Mouse (Mus musculus): ENCODE measurements around the gene Car5a. TPM values are rescaled to one million over a fixed set of nuclear protein-coding genes. Genes with fewer than 3 reads are reported as not detected.

Car5a gene
- polyA plus RNA-seq, 1 experiment from 2014 or later, result 0.18 TPM

DNA sequence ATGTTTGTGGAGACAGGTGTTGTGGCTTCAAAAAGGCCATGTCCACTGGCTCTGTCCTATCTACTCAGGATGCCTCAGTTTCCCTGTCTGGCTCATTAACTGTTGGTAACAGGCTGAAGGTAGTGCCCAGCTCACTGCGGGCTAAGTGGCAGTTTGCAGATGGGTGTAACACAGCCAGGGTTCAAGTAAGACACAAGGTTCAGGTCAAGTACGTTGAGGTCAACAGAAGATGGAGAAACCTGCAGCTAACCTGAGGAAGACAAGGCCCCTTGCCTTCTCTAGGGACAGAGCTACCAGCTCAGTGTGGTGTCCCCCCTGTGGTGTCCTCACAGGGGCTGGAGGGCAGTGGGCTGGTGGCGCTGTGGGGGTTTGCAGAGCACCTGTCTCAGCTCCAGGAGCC lies 65.0 kb downstream of the Car5a start:
- no peak overlapping the region for H3K9ac ChIP-seq

DNA sequence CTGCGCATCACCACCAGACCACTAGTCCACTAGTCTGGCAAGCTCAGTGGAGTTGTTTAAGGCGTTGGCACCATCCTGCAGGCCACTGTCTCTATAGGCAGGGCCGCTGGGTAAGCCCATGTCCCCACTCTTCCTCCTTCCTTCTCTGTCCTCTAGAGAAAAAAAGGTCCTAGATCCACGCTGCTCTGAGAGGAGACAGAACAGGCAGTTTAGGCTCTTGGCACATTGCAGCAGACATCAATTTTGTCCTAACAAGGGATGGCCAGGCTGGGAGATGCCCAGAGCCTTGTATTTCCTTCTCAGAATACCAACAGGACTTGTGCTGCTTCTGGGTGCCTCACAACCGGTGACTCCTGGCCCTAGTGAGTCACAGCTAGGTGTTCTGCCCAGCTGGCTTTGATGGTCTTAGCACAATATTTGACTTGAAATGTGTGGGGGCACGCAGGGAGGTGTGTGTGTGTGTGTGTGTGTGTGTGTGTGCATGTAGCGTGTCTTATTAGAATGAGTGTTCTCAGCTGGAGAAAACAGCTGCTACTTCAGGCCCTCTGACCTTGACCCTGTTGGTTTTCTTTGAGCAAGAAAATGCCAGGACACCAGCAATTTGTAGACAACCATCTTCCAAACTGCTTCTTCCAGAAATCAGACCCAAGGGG lies 66.8 kb downstream of the Car5a start:
- Histone ChIP-seq H3K27me3 (no peaks in the 10 kb centered on the region), H3K4me1 (0 out of 2 replicates have a peak, but pooled peaks cover 3% of the 10 kb centered on the region), H3K4me2 (replicated peaks) (no peak overlapping the region), H3K4me3 (no peak overlapping the region), H3K27ac (no peak overlapping the region; the same call in 1 of the 2 replicates), H3K9me3 (replicated peaks) (no peaks in the 10 kb centered on the region), H3K9ac (no peak overlapping the region), H3K36me3 (0 out of 2 replicates have a peak, but pooled peaks cover 2% of the 10 kb centered on the region)
- WGBS, result 92% methylated on average over 7 of the region's 7 CpGs
- ATAC-seq (ENCODE audit: low FRiP score), result no peak

More for the DNA sequence above, 65.0 kb downstream of the Car5a start:
- no peak for ATAC-seq (ENCODE audit: low FRiP score)
- Histone ChIP-seq H3K27ac (no peak overlapping the region), H3K4me2 (replicated peaks) (no peak overlapping the region), H3K9me3 (replicated peaks) (no peaks in the 10 kb centered on the region), H3K4me3 (no peak overlapping the region), H3K27me3 (no peaks in the 10 kb centered on the region), H3K4me1 (no peaks in the 10 kb centered on the region), H3K36me3 (peaks cover 17% of the 10 kb centered on the region)
- 83% methylated on average over 3 of the region's 3 CpGs for WGBS

DNA sequence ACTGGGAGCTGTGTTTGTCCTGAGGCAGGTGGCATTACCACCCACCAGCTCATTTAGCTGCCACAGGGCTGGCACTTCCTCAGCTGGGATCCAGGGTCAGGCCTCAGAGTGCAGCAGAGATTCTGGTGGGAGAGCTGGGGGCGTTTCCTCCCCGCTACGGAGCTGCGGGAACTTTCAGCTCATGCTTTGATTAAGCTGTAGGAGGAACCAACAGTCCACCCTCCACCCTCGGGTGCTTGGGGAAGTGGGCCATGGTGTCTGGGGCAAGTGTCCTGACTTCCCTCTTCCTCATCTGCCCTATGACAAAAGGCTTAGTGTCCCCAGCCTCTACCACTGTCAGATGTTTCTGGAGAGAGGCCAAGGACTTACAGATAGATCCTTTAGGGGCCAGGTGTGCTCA lies 67.5 kb downstream of the Car5a start:
- Histone ChIP-seq H3K27me3 (no peaks in the 10 kb centered on the region), H3K9ac (no peak overlapping the region), H3K36me3 (0 out of 2 replicates have a peak, but pooled peaks cover 2% of the 10 kb centered on the region), H3K4me2 (replicated peaks) (no peak overlapping the region), H3K9me3 (replicated peaks) (no peaks in the 10 kb centered on the region), H3K4me1 (peaks cover 7% of the 10 kb centered on the region), H3K4me3 (no peak overlapping the region), H3K27ac (no peak overlapping the region)
- ATAC-seq (ENCODE audit: low FRiP score), result no peak
- WGBS, result 78% methylated on average over 5 of the region's 5 CpGs

DNA sequence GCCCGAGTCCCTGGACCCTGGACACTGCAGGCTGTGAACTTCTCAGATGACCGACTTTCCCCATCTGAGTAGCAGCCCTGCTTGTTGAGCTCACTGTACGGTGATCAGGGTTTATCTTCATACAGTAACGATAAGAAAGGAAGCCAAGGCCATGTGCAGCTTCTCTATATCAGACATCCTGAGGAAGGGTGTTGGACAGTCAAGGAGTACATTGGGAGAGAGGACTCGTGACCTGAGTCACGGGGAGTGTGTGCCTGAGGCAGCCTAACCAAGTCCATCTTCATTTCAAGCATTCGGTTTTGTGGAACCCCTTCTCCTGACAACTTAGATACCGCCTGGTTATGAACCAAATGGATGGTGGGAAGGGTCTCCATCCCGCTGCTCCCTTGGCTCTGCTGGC lies 69.2 kb downstream of the Car5a start:
- no peaks in the 10 kb centered on the region for H3K9me3 ChIP-seq (replicated peaks)
- H3K27me3 ChIP-seq, result no peaks in the 10 kb centered on the region
- no peak overlapping the region for H3K27ac ChIP-seq
- no peak overlapping the region for H3K4me2 ChIP-seq (replicated peaks)
- H3K4me3 ChIP-seq, result no peak overlapping the region
- no peak for ATAC-seq (ENCODE audit: low FRiP score)
- 92% methylated on average over 9 of the region's 9 CpGs for WGBS
- H3K36me3 ChIP-seq, result no peaks in the 10 kb centered on the region
- peaks cover 14% of the 10 kb centered on the region for H3K4me1 ChIP-seq
- no peak overlapping the region for H3K9ac ChIP-seq

DNA sequence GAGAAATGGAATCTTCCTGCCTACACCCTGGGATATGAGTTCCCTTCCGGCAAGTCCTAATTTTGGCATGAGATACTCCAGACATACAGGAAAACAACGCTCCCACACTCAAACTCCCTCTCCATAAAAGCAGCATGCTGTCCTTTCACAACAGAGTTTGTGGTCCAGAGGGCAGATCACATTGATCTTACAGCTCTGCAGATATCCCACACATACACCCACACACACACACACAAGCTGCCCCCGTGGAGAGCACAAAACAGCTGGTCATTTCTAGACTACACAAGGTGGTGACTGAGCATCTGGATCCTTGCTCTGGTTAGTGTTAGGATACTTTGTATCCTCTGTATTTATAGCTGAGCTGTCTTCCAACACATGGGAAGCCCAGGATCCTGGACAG lies 69.7 kb downstream of the Car5a start:
- Histone ChIP-seq H3K27ac (no peak overlapping the region), H3K4me3 (no peak overlapping the region), H3K4me2 (replicated peaks) (no peak overlapping the region), H3K9me3 (replicated peaks) (no peaks in the 10 kb centered on the region), H3K27me3 (no peaks in the 10 kb centered on the region), H3K9ac (no peak overlapping the region), H3K36me3 (no peaks in the 10 kb centered on the region), H3K4me1 (peaks cover 14% of the 10 kb centered on the region)
- no peak for ATAC-seq (ENCODE audit: low FRiP score)
- 77% methylated on average over 3 of the region's 3 CpGs for WGBS

DNA sequence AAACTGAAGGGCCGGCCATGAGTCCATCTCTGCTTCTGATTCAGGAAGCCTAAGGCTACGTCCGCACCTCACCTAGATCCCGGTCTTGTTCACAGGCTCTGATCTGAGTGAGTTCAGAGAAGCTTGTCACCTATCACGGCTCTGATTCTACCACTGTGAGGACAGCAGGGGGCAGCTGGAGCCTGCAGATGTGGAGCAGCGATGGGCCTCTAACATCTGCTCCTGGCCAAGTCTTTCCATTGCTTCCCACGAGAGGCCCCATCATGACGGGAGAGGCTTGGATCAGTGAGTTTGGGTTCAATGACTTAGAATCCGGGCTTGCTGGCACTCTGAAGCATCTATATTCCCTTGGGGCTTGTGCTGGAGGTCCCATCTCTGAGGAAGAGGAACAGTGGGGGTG lies 70.7 kb downstream of the Car5a start:
- WGBS, result 65% methylated on average over 9 of the region's 9 CpGs
- H3K4me1 ChIP-seq, result peaks cover 14% of the 10 kb centered on the region
- no peaks in the 10 kb centered on the region for H3K27me3 ChIP-seq
- H3K36me3 ChIP-seq, result no peaks in the 10 kb centered on the region
- H3K9me3 ChIP-seq (replicated peaks), result no peaks in the 10 kb centered on the region
- H3K4me3 ChIP-seq, result no peak overlapping the region
- H3K9ac ChIP-seq, result no peak overlapping the region
- no peak for ATAC-seq (ENCODE audit: low FRiP score)
- no peak overlapping the region for H3K4me2 ChIP-seq (replicated peaks)
- H3K27ac ChIP-seq, result no peak overlapping the region

DNA sequence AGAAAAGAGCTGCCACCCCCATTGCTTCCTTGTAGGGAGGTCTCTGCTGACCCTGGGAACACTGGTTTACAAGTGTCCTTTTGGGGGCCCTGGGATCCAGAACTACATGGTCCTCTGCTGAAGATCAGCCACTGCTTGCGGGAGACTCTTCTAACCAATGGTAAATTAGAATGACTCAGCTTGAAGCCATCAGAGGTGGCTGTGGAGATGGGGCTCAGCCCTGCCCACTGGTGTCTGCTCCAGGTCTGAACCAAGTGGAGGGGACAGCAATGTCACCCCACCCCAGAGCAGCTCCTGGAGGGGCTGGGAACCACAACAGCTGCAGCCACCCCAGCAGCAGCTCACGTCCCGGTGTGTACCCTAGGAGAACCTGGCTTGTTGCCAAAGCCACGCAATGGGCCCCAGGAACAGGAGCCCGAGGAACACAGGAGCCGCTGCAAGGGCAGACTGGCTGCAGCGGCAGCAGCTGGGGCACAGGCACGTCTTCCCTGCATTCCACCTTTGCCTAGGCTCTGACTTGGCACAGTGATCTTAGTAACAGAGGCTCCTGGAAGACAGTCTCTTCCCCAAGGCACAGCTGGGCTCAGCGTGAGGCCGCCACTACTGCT lies 72.8 kb downstream of the Car5a start:
- Histone ChIP-seq H3K4me3 (no peak overlapping the region), H3K4me1 (peaks cover 14% of the 10 kb centered on the region), H3K27ac (peak overlapping the region; percentile 52; the same call in 1 of the 2 replicates), H3K9ac (no peak overlapping the region), H3K9me3 (replicated peaks) (no peaks in the 10 kb centered on the region), H3K27me3 (no peaks in the 10 kb centered on the region), H3K36me3 (no peaks in the 10 kb centered on the region), H3K4me2 (replicated peaks) (no peak overlapping the region)
- 30% methylated on average over 10 of the region's 10 CpGs for WGBS
- no peak for ATAC-seq (ENCODE audit: low FRiP score)

DNA sequence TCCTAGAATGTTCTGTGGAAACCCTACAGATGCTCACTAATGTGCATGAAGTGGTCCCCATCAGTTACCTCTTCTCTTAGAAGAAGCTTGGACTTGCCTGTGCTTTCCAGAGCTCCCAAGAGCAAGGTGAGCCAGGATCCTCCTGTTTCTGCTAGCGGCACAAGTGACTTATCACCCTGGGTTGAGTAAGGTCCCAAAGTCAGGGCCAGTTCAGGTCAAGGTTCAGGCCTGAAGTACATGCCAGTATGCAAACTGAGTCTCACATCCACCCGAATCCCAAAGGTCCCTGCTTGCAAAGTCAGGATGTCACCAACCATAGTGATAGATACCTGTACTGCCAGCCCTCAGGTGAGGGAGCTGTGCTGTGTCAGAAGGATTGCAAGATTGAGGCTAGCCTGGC lies 74.5 kb downstream of the Car5a start:
- no peak overlapping the region for H3K4me2 ChIP-seq (replicated peaks)
- no peak overlapping the region for H3K4me3 ChIP-seq
- H3K27ac ChIP-seq, result no peak overlapping the region
- peaks cover 14% of the 10 kb centered on the region for H3K4me1 ChIP-seq
- H3K36me3 ChIP-seq, result no peaks in the 10 kb centered on the region
- ATAC-seq (ENCODE audit: low FRiP score), result no peak
- H3K9ac ChIP-seq, result no peak overlapping the region
- H3K27me3 ChIP-seq, result no peaks in the 10 kb centered on the region
- WGBS, result 87% methylated on average over 2 of the region's 2 CpGs
- no peaks in the 10 kb centered on the region for H3K9me3 ChIP-seq (replicated peaks)

DNA sequence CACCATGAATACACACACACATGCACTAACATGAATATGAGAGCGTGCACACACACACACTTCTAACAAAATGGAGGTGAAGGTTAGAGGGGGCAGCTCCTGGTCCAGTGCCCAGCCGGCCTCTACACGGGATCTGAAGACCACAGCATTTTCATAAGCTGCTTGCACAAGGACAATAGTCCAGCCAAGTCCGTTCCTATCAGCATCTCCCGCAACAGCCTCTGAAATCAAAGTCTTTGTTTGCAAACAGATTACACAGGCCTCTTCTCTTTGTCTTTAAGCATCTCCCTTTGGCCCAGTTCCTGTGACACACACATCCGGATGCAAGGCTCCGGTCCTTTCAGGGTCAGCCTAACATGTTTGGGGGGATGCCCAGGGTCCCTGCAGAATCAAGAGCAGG lies 75.8 kb downstream of the Car5a start:
- no peak for ATAC-seq (ENCODE audit: low FRiP score)
- Histone ChIP-seq H3K36me3 (no peaks in the 10 kb centered on the region), H3K9ac (no peak overlapping the region), H3K27ac (no peak overlapping the region), H3K27me3 (no peaks in the 10 kb centered on the region), H3K4me1 (peaks cover 12% of the 10 kb centered on the region), H3K4me2 (replicated peaks) (no peak overlapping the region), H3K4me3 (no peak overlapping the region), H3K9me3 (replicated peaks) (no peaks in the 10 kb centered on the region)
- WGBS, result 88% methylated on average over 7 of the region's 7 CpGs

DNA sequence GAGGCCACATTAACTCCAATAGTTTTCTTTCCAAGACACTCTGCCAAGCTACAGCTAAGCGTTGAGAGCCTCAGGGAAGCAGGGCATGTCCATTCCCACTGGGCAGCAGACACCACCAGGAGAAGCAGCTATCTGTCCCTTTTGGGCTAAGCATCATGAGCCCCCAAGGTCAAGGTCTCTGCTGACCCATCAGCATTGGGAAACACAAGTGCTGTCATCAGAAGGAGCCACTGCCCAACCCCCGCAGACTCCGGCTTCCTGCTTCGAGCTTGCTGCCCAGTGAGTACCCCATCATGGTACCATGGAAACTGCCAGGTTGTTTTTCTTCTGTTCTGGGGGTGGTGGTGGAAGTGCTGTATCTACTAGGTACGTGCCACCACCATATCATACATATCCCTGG lies 76.5 kb downstream of the Car5a start:
- peaks cover 12% of the 10 kb centered on the region for H3K4me1 ChIP-seq
- 91% methylated on average over 5 of the region's 5 CpGs for WGBS
- H3K4me2 ChIP-seq (replicated peaks), result no peak overlapping the region
- H3K9me3 ChIP-seq (replicated peaks), result no peaks in the 10 kb centered on the region
- no peaks in the 10 kb centered on the region for H3K27me3 ChIP-seq
- H3K9ac ChIP-seq, result no peak overlapping the region
- no peaks in the 10 kb centered on the region for H3K36me3 ChIP-seq
- H3K4me3 ChIP-seq, result no peak overlapping the region
- no peak for ATAC-seq (ENCODE audit: low FRiP score)
- no peak overlapping the region for H3K27ac ChIP-seq

Small RNAs within 50 kb of the gene (microRNA-seq; reads per million reads assigned to microRNA genes)
- gene Mir7237, result 0.81 reads per million

Other genes starting within 250 kb of the Car5a start
- gene Jph3, start 215.3 kb downstream of the Car5a start, polyA plus RNA-seq (2016; fragmentation: Nextera tagmentation; extraction: Ambion mirVana), result 47.7 and 50.9 TPM in 2 replicates
- 43.0 and 43.4 TPM in 2 replicates for gene Klhdc4, start 115.3 kb downstream of the Car5a start, polyA plus RNA-seq (2016; fragmentation: Nextera tagmentation; extraction: Ambion mirVana)
- gene Slc7a5, start 37.2 kb downstream of the Car5a start, polyA plus RNA-seq (2016; fragmentation: Nextera tagmentation; extraction: Ambion mirVana), result 29.4 and 33.2 TPM in 2 replicates
- 48.3 and 57.3 TPM in 2 replicates for gene Banp, start 4.8 kb upstream of the Car5a start, polyA plus RNA-seq (2016; fragmentation: Nextera tagmentation; extraction: Ambion mirVana)